ENCODE assay signal across 22 mouse cellular contexts in genomic region chr13:41822617-41823016, GRCm38 (mm10). TPM values are rescaled to one million over a fixed set of nuclear protein-coding genes. Genes with fewer than 3 reads are reported as not detected.
DNase-seq lines count a peak whose midpoint lies in the region; ATAC-seq and TF ChIP-seq lines count a peak whose summit lies in the region.
"Had no signal": no experiment of that assay in that cellular context is flagged by ENCODE, and none has a peak within 500 bp of the region (broad histone marks: within the 10 kb centered on the region; RNA-seq: fewer than 3 reads in every experiment).

No protein-coding gene starts in this region.

- H3K9ac ChIP-seq in lung, postnatal 0 days (replicated peaks; ENCODE audit: low read depth) = no peak overlapping the region
- H3K9ac ChIP-seq: liver, embryonic 12.5 days; lung, embryonic 14.5 days; midbrain, embryonic 12.5 days had no signal

- no peak for ATAC-seq in lung, postnatal 0 days
- ATAC-seq: inflammation-experienced regulatory T-cells, adult 6 months; liver, embryonic 12.5 days had no signal

- peak; percentile 45 for DNase-seq in left cerebral cortex, adult 11 months (ENCODE audit: low spot score)
- DNase-seq in left cerebral cortex, postnatal 4 days = no peak
- peak; percentile 78 to 82 for DNase-seq in frontal cortex, postnatal 36 days (ENCODE audit: low spot score in 2 of 2)
- DNase-seq in left cerebral cortex, postnatal 14 days (ENCODE audit: low spot score in 2 of 2) = peak; percentile 51 to 63
- DNase-seq in telencephalon, adult 2 months (ENCODE audit: low read depth, low spot score) = peak; percentile 93
- no peak for DNase-seq in cerebellum, adult 9-11 months
- no peak for DNase-seq in lung, postnatal 0 days (ENCODE audit: low spot score)
- DNase-seq: cerebellum, postnatal 10 days; gastrocnemius, adult 2 months; kidney, adult 9 months; kidney, postnatal 4 days; lung, embryonic 14.5 days; thymus, adult 2 months had no signal

- TF ChIP-seq CTCF in lung, postnatal 0 days (IDR thresholded peaks at IDR 0.05) = no peak

- no peak overlapping the region for H3K4me2 ChIP-seq in lung, postnatal 0 days (replicated peaks; ENCODE audit: low read depth, low read length)
- H3K4me2 ChIP-seq: liver, embryonic 12.5 days; lung, embryonic 14.5 days; midbrain, embryonic 12.5 days had no signal

- intact Hi-C loops in left cerebral cortex, postnatal 4 days (cut with DNase I) = no loop called here
- intact Hi-C loops in left cerebral cortex, postnatal 14 days (cut with DNase I) = no loop called here

- H3K4me3 ChIP-seq in lung, postnatal 0 days (ENCODE audit: low read depth, low read length) = no peak overlapping the region
- H3K4me3 ChIP-seq: gastrocnemius, adult 2 months; liver, embryonic 12.5 days; midbrain, embryonic 12.5 days had no signal

- H3K27ac ChIP-seq in lung, postnatal 0 days (ENCODE audit: low read length) = no peak overlapping the region
- H3K27ac ChIP-seq: gastrocnemius, adult 2 months; liver, embryonic 12.5 days; macrophage; midbrain, embryonic 12.5 days had no signal

- no peak for TF ChIP-seq EP300 in lung, postnatal 0 days (IDR thresholded peaks at IDR 0.05)

- WGBS in lung, postnatal 0 days = 54% methylated on average over 2 of the region's 2 CpGs

- no peaks in the 10 kb centered on the region for H3K27me3 ChIP-seq in lung, postnatal 0 days (replicated peaks; ENCODE audit: insufficient read depth, low read length)
- H3K27me3 ChIP-seq: liver, embryonic 12.5 days; midbrain, embryonic 12.5 days had no signal

- no peaks in the 10 kb centered on the region for H3K9me3 ChIP-seq in lung, postnatal 0 days (ENCODE audit: low read length)
- H3K9me3 ChIP-seq: liver, embryonic 12.5 days; midbrain, embryonic 12.5 days had no signal

- no peaks in the 10 kb centered on the region for H3K4me1 ChIP-seq in lung, postnatal 0 days (ENCODE audit: insufficient read depth, low read depth, low read length)
- H3K4me1 ChIP-seq: liver, embryonic 12.5 days; midbrain, embryonic 12.5 days had no signal

- no peaks in the 10 kb centered on the region for H3K36me3 ChIP-seq in lung, postnatal 0 days (ENCODE audit: insufficient read depth, low read length)
- H3K36me3 ChIP-seq: liver, embryonic 12.5 days; midbrain, embryonic 12.5 days had no signal

RNA-seq across cellular contexts. Expression of gene Adtrp, which starts 24.9 kb away (rescaled TPM):
- total RNA-seq in left cerebral cortex, postnatal 4 days (2021) = not detected
- total RNA-seq in left cerebral cortex, postnatal 14 days (2021) = 1 to 10 TPM in 1 of 2 experiments, under 1 TPM in 1; 0.22 to 1.2 TPM
- polyA plus RNA-seq in lung, postnatal 0 days (2015; fragmentation: Nextera tagmentation; extraction: Ambion mirVana) = 0.43 and 0.61 TPM in 2 replicates
- total RNA-seq: gastrocnemius, adult 2 months had no signal
- polyA plus RNA-seq: C2C12; forebrain, embryonic 11.5 days; heart, embryonic 16.5 days; hindbrain, embryonic 11.5 days; inflammation-experienced regulatory T-cells, adult 6 months; limb, embryonic 11.5 days; liver, embryonic 12.5 days; lung, embryonic 14.5 days; midbrain, embryonic 12.5 days had no signal

Comparison
In these comparisons a context has a peak if more than half of its experiments do, and no peak if none do; other contexts are left out.
1. DNase-seq: peak in left cerebral cortex, adult 11 months (single experiment), frontal cortex, postnatal 36 days (2 of 2), left cerebral cortex, postnatal 14 days (2 of 2) and telencephalon, adult 2 months (single experiment); none in left cerebral cortex, postnatal 4 days (single experiment), cerebellum, adult 9-11 months (single experiment) and lung, postnatal 0 days (single experiment).